Mouse (Mus musculus): ENCODE data around the gene Ipmk. TPM values are rescaled to one million over a fixed set of nuclear protein-coding genes. Genes with fewer than 3 reads are reported as not detected.
"Not testable (repeated sequence)": the region's sequence is repeated elsewhere in the genome, so short reads cannot be mapped to it uniquely, and the experiment has no call there.

Ipmk gene
- polyA plus RNA-seq, 1 experiment from 2014 or later, result 22.0 TPM

DNA sequence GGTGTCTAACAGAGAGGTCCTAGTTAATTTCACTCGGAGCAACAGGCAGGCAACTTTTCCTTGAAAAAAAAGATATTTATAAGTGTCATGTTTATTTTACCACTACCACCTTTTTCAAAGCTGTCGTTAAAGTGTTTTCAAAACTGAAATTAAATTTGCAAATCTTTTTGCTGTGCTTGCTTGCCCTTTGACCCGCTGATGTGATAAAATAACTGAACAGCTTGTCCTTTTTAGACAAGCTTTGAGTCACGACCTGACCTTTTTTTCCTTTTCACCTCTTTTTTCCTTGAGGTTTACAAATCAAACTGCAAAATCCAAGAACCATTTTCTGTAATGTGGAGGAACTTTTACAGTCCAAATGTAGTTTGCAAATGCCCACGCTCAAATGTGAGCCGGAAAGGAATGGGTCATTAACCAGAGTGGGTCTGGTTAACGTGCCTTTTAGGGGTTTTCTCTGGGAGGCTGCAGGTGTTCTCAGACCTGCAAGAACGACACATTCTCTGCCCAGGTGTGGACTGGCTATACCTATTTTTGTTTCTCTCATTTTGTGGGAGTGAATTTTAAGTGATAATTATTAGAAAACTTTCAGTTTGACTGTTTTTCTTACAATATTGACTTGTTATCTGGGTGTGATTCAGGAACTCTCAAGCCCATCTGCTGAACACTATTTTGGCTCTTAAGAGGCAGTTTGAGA is 35.4 kb downstream of the Ipmk start:
- no peak overlapping the region for H3K4me2 ChIP-seq (ENCODE audit: low read length)
- H3K9ac ChIP-seq (replicated peaks; ENCODE audit: low read length), result no peak overlapping the region
- H3K4me1 ChIP-seq (ENCODE audit: control insufficient read depth, insufficient read depth, low read length), result no peaks in the 10 kb centered on the region
- peaks cover 28% of the 10 kb centered on the region for H3K36me3 ChIP-seq (ENCODE audit: control insufficient read depth, insufficient read depth, low read length)
- no peaks in the 10 kb centered on the region for H3K27me3 ChIP-seq (ENCODE audit: control insufficient read depth, insufficient read depth, low read length)
- H3K9me3 ChIP-seq (ENCODE audit: control insufficient read depth, low read length), result no peaks in the 10 kb centered on the region
- no peak for DNase-seq
- no peak for ATAC-seq (ENCODE audit: low FRiP score, low TSS enrichment)
- 86% methylated on average over 8 of the region's 8 CpGs for WGBS
- no peak overlapping the region for H3K27ac ChIP-seq (replicated peaks; ENCODE audit: low read depth, low read length)
- no peak overlapping the region for H3K4me3 ChIP-seq (replicated peaks; ENCODE audit: low read depth, low read length)

DNA sequence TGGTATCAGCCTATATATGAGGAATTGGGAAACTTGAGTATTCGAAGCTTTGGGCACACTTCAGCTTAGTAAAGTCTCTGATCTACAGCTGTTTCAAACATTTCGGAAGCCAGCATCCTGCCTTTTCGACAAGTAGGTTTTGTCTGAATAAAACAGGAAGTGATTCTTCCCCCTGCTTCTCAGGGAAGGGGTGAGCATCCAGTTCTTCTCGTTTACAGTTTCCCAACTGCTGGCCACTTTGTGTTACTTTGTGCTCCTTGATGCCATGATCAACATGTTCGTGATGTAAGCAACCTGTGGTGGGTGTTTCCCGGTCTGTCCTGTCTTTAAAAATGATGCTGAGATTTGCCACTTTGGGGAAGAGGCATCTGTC is 36.0 kb downstream of the Ipmk start:
- DNase-seq; ATAC-seq (ENCODE audit: low FRiP score, low TSS enrichment); H3K4me1 ChIP-seq (ENCODE audit: control insufficient read depth, insufficient read depth, low read length); H3K4me3 ChIP-seq (replicated peaks; ENCODE audit: low read depth, low read length); H3K27me3 ChIP-seq (ENCODE audit: control insufficient read depth, insufficient read depth, low read length); H3K4me2 ChIP-seq (ENCODE audit: low read length); H3K9ac ChIP-seq (replicated peaks; ENCODE audit: low read length); H3K27ac ChIP-seq (replicated peaks; ENCODE audit: low read depth, low read length); H3K9me3 ChIP-seq (ENCODE audit: control insufficient read depth, low read length): not testable (repeated sequence)
- peaks cover 26% of the 10 kb centered on the region for H3K36me3 ChIP-seq (ENCODE audit: control insufficient read depth, insufficient read depth, low read length)
- WGBS, result 87% methylated on average over 6 of the region's 6 CpGs

GRCm38 (mm10) chr10:71384159-71385044 is 36.8 kb downstream of the Ipmk start:
- no peak for ATAC-seq (ENCODE audit: low FRiP score, low TSS enrichment)
- Histone ChIP-seq H3K36me3 (ENCODE audit: control insufficient read depth, insufficient read depth, low read length) (peaks cover 17% of the 10 kb centered on the region), H3K4me3 (replicated peaks; ENCODE audit: low read depth, low read length) (no peak overlapping the region), H3K27ac (replicated peaks; ENCODE audit: low read depth, low read length) (no peak overlapping the region), H3K9me3 (ENCODE audit: control insufficient read depth, low read length) (no peaks in the 10 kb centered on the region), H3K4me2 (ENCODE audit: low read length) (no peak overlapping the region), H3K4me1 (ENCODE audit: control insufficient read depth, insufficient read depth, low read length) (no peaks in the 10 kb centered on the region), H3K9ac (replicated peaks; ENCODE audit: low read length) (no peak overlapping the region), H3K27me3 (ENCODE audit: control insufficient read depth, insufficient read depth, low read length) (no peaks in the 10 kb centered on the region)
- 64% methylated on average over 19 of the region's 19 CpGs for WGBS
- no peak for DNase-seq

- ATAC-seq (ENCODE audit: low FRiP score, low TSS enrichment) (no peak), DNase-seq (no peak)
- WGBS, result 93% methylated on average over 5 of the region's 5 CpGs
- H3K36me3 ChIP-seq (ENCODE audit: control insufficient read depth, insufficient read depth, low read length), result no peaks in the 10 kb centered on the region
- H3K27ac ChIP-seq (replicated peaks; ENCODE audit: low read depth, low read length), result no peak overlapping the region
- H3K9ac ChIP-seq (replicated peaks; ENCODE audit: low read length), result no peak overlapping the region
- no peaks in the 10 kb centered on the region for H3K9me3 ChIP-seq (ENCODE audit: control insufficient read depth, low read length)
- H3K4me3 ChIP-seq (replicated peaks; ENCODE audit: low read depth, low read length), result no peak overlapping the region
- no peaks in the 10 kb centered on the region for H3K4me1 ChIP-seq (ENCODE audit: control insufficient read depth, insufficient read depth, low read length)
- no peaks in the 10 kb centered on the region for H3K27me3 ChIP-seq (ENCODE audit: control insufficient read depth, insufficient read depth, low read length)
- no peak overlapping the region for H3K4me2 ChIP-seq (ENCODE audit: low read length)
Observed at GRCm38 (mm10) chr10:71389311-71389710, 41.7 kb downstream of the Ipmk start.

- Histone ChIP-seq H3K4me1 (ENCODE audit: control insufficient read depth, insufficient read depth, low read length) (no peaks in the 10 kb centered on the region), H3K36me3 (ENCODE audit: control insufficient read depth, insufficient read depth, low read length) (no peaks in the 10 kb centered on the region), H3K9me3 (ENCODE audit: control insufficient read depth, low read length) (no peaks in the 10 kb centered on the region), H3K27ac (replicated peaks; ENCODE audit: low read depth, low read length) (no peak overlapping the region), H3K4me2 (ENCODE audit: low read length) (no peak overlapping the region), H3K4me3 (replicated peaks; ENCODE audit: low read depth, low read length) (no peak overlapping the region), H3K9ac (replicated peaks; ENCODE audit: low read length) (no peak overlapping the region), H3K27me3 (ENCODE audit: control insufficient read depth, insufficient read depth, low read length) (no peaks in the 10 kb centered on the region)
- 84% methylated on average over 10 of the region's 10 CpGs for WGBS
- DNase-seq (no peak), ATAC-seq (ENCODE audit: low FRiP score, low TSS enrichment) (no peak)
Observed at GRCm38 (mm10) chr10:71398383-71399145, 51.0 kb downstream of the Ipmk start.

DNA sequence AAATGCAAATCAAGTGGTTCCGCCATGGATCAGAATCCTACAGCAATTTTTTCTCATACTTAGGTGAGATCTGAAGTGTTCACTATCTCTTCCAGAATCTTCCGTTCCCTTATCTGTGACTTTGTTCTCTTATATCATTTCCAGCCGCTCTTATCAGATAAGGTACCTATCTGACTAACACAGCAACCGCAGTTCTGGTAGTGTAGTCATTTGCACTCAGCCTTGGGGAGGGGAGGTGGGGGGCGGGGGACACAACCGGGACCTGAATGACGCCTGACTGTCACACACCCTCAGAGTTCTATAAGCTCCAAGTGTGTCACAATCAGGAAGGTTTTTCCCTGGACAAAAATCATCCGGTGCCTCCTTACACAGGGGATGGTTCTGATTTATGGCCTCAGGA is 51.8 kb downstream of the Ipmk start:
- WGBS, result 85% methylated on average over 8 of the region's 8 CpGs
- Histone ChIP-seq H3K9ac (replicated peaks; ENCODE audit: low read length) (no peak overlapping the region), H3K27me3 (ENCODE audit: control insufficient read depth, insufficient read depth, low read length) (no peaks in the 10 kb centered on the region), H3K27ac (replicated peaks; ENCODE audit: low read depth, low read length) (no peak overlapping the region), H3K4me3 (replicated peaks; ENCODE audit: low read depth, low read length) (no peak overlapping the region), H3K9me3 (ENCODE audit: control insufficient read depth, low read length) (no peaks in the 10 kb centered on the region), H3K36me3 (ENCODE audit: control insufficient read depth, insufficient read depth, low read length) (no peaks in the 10 kb centered on the region), H3K4me2 (ENCODE audit: low read length) (no peak overlapping the region), H3K4me1 (ENCODE audit: control insufficient read depth, insufficient read depth, low read length) (no peaks in the 10 kb centered on the region)
- DNase-seq, result no peak
- no peak for ATAC-seq (ENCODE audit: low FRiP score, low TSS enrichment)

GRCm38 (mm10) chr10:71399987-71400386 is 52.4 kb downstream of the Ipmk start:
- no peaks in the 10 kb centered on the region for H3K4me1 ChIP-seq (ENCODE audit: control insufficient read depth, insufficient read depth, low read length)
- no peaks in the 10 kb centered on the region for H3K36me3 ChIP-seq (ENCODE audit: control insufficient read depth, insufficient read depth, low read length)
- H3K4me2 ChIP-seq (ENCODE audit: low read length), result no peak overlapping the region
- H3K27ac ChIP-seq (replicated peaks; ENCODE audit: low read depth, low read length), result no peak overlapping the region
- H3K9ac ChIP-seq (replicated peaks; ENCODE audit: low read length), result no peak overlapping the region
- DNase-seq (no peak), ATAC-seq (ENCODE audit: low FRiP score, low TSS enrichment) (no peak)
- H3K4me3 ChIP-seq (replicated peaks; ENCODE audit: low read depth, low read length), result no peak overlapping the region
- no peaks in the 10 kb centered on the region for H3K9me3 ChIP-seq (ENCODE audit: control insufficient read depth, low read length)
- 85% methylated on average over 8 of the region's 8 CpGs for WGBS
- no peaks in the 10 kb centered on the region for H3K27me3 ChIP-seq (ENCODE audit: control insufficient read depth, insufficient read depth, low read length)

GRCm38 (mm10) chr10:71400818-71401646 is 53.5 kb downstream of the Ipmk start:
- Histone ChIP-seq H3K27me3 (ENCODE audit: control insufficient read depth, insufficient read depth, low read length) (no peaks in the 10 kb centered on the region), H3K4me2 (ENCODE audit: low read length) (no peak overlapping the region), H3K9ac (replicated peaks; ENCODE audit: low read length) (no peak overlapping the region), H3K9me3 (ENCODE audit: control insufficient read depth, low read length) (no peaks in the 10 kb centered on the region), H3K4me1 (ENCODE audit: control insufficient read depth, insufficient read depth, low read length) (no peaks in the 10 kb centered on the region), H3K36me3 (ENCODE audit: control insufficient read depth, insufficient read depth, low read length) (no peaks in the 10 kb centered on the region), H3K27ac (replicated peaks; ENCODE audit: low read depth, low read length) (no peak overlapping the region), H3K4me3 (replicated peaks; ENCODE audit: low read depth, low read length) (no peak overlapping the region)
- 67% methylated on average over 13 of the region's 13 CpGs for WGBS
- DNase-seq (peak; percentile 89), ATAC-seq (ENCODE audit: low FRiP score, low TSS enrichment) (0 out of 2 replicates have a peak, but pooled peaks have one; percentile 35)
